Mouse (Mus musculus) right cerebral cortex, adult 2 months (tissue): ENCODE measurements around the gene Abcc1.
A peak's percentile ranks its signal among the peaks of the same experiment; 100 is the strongest.

Source experiments
- DNase-seq, 2 experiments: peaks; one replicate each; pipeline ENCODE4 v3.0.0; 2021 to 2022; ENCODE audit warnings: low spot score in 2 of 2

Abcc1 gene

DNA sequence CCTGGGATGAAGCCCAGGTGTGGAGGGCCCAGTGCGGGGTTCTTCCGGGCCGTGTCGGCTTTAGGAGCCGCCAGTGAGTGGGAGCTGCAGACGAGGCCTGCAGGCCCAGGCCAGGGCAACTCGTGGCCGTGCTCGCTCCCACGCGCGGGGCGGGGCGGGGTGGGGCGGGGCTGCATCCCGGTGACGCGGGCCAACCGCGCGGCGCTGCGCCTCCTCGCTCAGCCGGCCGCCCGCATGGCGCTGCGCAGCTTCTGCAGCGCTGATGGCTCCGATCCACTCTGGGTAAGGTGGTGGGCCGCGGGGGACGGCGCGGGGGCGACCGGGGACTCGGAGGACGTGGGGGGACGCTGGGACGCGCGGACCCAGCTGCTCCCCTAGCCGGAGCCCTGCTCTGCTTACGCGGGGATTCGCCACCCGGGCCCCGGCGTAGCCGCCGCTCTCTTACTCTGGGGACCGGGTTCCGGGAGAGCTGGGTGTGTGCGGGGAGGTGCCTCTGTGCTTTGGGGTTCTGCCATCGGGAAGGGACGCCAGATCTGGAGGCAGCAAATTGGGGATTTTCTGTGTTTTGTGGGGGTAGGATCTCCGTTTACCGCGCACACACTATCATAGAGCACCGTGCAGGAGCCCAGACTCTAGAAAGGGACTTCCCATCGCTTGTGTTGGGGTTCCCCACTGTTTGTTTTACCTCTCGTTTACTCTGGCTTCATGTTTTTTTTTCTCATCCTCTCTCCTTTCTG is at the start of gene Abcc1:
Gene Abcc1, plus strand, starts transcription at position 197 of the 737 bp plus-strand sequence.
- DNase-seq = peak; percentile 76 to 79

DNA sequence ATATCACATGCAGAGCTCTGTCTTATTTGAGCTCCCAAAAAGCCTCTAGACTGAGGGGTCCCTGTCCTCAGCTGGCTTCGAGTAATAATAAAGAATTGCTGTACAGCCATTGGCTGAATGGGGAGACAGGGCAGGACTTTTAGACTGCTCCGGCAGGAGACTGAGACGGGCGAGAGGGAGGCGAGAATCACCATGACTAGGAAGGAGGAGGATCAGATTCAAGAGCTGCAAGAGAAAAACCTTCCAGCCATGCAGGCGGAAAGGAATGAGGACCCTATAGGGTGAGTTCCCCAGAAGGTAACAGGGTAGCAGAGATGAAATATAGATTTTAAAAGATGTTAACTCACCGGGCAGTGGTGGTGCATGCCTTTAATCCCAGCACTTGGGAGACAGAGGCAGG is 48.4 kb upstream of the Abcc1 start:
- DNase-seq = no peak

DNA sequence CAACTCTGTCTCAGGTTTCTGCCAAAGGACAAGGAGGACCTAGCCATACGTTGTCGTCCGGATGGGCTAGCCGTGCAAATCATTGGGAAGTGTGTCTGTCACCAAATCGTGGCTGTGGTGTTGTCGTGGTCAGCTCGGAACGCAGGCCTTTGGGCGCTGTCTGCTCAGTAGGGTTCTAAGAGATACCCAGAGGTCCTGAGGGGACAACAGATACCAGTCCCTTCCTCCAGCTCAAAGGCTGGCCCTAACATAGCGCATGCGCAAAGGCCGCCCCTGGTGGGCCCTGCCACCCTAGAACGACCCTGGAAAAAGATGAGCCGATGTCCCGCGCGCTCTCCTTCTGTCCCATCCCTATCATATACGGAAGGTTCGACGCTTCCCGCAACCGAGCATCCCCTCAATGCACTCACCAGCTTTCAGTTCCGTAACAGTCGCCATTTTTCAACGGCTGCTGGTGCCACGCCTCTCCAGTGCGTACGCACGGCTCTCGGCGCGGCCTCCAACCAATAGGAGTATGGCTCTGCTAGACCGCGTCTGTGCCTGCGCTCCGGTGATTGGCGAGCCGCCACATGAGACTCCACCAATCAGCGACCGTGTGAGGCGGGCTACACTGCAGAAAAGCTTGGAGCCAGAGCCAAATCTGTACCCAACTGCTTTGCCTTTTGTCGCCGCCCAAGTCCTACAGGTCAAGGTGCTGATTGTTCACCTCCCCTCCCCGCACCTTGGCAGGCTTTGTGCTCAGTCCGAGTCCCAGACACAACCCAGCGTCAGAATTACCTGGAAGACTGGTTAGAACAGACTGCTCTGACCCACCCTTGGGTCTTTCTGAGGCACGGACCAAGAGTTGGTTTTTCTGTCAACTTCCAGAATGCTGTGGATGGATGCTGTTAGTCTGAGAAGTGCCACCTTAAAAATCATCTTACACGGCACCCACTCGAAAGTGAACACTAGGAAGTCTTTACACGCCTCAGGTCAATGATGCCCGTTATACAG is 44.2 kb upstream of the Abcc1 start, which contains the start of gene Fopnl:
Gene Fopnl, minus strand, starts transcription at position 522 of the 993 bp plus-strand sequence.
- DNase-seq = peak; percentile 97 to 98

DNA sequence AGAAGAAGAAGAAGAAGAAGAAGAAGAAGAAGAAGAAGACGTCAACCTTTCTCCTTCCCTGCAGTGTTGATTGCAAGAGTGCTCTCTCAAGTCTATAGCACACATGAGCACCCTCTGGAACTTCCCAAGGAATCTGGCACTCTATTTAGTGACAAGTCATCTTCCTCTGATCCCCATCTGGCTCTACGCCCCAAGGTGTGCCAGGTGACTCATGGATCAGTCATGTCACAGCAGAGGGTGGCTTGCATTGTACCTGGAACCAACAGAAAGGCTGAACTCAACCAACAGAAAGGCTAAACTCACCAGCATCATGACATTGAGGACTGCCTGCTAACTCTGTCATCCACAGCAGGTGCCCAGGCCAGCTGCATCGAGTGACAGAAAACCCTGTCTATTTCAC is 41.7 kb upstream of the Abcc1 start:
- no peak for DNase-seq

DNA sequence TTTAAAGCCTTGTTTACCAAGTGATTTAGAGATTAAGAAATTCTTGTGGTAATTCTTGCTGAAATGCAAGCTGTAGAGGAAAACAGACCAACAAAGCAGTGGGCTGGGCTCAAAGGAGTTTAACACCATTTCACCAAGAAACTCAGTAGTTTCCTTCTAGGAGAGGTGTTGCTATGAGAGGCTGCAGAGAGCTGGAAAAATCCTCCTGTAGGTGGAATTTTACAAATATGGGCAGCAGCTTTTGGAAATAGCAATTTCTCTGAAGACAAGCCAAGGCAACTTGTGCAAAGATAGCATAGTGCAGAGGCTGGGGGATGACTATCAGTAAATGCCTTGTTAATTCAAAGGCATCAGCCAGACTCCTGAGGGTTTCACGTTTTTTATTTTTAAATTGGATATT is 40.9 kb upstream of the Abcc1 start:
- DNase-seq = no peak

DNA sequence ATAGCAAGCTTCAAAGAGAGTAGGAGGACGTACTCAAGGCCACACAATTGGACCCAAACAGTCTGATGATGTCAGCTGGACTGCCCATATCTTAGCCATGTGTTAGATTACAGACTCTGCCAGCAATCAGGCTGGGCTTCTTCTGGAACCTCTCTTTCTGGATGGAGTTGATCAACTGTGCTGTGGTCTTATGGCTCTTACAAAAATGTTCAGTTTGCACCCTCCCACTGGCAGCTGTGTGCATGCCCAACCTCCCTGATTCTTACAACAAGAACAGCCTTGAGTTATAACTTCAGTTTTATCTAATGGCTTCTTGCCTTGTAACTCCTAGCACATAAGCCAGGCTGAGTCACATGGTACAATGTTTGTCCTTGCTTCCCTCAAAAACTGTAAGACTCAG is 33.2 kb upstream of the Abcc1 start:
- DNase-seq = no peak

DNA sequence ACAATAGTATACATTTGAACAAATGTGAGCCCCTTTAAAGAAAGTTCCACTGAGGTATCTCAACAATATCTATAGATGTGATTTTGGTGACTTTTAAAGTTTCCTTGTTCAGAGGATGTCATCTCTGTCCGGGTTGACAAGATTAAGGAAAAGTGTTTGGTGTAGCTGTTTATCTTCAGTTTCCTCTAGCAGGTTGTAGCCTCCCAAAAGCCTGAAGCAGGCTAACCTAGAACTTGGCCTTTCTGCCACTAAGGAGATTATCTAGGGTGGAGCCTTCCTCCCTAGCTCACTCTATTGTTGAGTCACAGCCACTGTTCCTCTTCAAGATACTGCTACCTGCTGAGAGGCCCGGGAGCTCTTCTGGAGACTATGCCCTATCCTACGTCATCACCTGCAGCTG is 16.4 kb upstream of the Abcc1 start:
- DNase-seq = no peak

DNA sequence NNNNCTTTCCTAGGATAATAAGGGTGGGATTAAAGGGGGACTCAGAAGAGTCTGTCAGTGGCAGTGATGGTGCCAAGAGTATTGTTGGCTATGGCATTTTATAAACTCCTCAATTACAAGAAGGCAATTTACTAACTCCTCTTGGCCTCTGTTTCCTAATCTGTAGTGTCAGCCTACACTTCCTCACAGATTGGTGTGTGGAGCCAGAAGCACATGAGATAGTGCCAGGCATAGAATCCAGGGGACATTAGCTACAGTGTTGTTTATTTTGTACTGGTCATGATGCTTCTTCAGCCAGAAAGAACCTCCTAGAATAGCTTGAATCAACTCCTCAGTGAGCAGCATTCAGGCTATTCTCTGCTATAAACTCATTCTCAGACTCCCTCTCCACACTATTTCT is 9.8 kb upstream of the Abcc1 start:
- DNase-seq = no peak

DNA sequence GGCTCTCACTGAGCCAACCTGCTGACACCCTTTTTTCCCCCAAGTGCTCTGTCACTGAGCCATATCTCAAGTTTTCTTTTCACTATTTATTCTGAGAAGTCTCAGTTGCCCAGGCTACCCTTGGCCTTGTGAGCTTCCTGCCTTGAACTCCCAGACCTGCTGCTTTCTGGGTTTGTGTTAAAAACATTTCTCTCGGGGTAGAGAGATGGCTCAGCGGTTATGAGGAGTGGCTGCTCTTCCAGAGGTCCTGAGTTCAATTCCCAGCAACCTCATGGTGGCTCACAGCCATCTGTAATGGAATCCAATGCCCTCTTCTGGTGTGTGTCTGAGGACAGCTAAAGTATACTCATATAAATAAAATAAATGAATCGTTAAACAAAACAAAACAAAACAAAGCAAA is 9.1 kb upstream of the Abcc1 start:
- DNase-seq = no peak

DNA sequence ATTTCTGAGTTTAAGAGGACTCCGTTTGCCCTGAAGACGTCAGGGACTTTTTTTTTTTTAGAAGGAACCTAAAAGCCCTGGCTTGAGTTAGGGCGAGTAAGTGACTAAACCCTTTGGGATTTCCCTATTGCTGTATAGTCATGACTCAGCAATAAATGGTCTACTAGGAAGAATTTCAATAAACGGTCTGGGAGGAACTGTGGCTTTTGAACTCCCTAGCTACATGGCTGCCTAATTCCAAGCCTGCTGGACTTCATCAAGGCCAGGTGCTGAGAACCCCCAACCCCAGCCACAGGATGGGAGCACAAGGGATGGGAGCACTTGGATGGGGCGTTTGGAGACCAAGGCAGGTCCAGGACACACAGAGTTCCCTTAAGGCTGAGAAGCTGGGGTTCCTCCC is 8.7 kb upstream of the Abcc1 start:
- no peak for DNase-seq

DNA sequence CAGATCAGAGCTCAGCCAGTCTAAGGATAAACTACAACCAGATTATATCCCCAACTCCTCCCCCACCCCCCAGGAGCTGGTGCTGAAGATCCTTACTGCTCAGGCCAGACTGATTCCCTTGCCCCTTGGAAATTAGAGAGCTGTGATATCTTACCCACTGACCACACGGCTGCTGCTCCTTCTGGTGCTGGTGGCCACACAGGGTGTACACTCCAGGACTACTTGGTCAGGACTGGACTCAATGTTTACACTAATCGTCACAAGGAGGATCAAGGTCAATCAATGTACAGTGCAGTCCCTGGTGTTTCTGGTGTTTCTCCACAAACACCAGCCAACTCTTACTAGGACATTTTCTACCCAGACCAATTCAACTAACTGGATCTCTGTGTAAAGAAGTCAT is 3.5 kb upstream of the Abcc1 start:
- no peak for DNase-seq

DNA sequence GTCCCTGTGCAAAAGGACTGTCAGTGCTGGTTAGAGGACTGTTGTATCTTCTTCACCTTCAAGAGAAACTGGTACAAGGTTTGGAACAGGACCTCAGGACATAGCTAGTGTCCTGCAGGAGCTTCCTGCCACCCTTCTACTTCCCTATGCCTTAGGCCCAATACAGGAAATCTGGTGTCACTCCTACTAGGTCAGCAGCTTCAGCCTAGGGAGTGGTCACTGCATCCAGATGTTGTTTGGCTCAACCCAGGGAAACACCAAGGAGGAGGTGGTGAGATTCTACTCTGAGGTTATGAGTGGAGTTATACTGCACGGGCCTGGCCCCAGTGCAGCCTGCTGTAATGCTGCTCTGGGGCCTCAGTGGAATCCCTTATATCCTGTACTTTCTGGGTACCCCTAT is 2.8 kb upstream of the Abcc1 start:
- DNase-seq = no peak

DNA sequence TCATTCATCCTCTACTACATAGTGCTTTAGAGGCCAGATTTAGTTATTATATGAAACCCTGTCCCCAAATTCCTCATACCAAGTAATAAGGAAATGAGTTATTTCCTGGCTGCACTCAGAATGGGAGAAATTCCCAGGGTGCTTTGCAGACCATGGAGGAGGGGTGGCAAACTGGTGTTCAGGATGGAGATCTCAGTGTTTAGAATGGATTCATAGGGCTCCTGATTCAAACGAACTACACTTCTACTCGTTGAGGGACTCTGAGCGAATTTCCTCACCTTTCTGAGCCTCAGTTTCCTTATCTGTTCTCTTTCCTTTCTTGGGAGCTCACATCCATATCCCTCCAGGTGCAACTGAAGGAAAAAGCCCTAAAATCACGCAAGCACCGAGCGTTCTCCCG is 427 bp upstream of the Abcc1 start:
- DNase-seq = peak; percentile 44 to 47

DNA sequence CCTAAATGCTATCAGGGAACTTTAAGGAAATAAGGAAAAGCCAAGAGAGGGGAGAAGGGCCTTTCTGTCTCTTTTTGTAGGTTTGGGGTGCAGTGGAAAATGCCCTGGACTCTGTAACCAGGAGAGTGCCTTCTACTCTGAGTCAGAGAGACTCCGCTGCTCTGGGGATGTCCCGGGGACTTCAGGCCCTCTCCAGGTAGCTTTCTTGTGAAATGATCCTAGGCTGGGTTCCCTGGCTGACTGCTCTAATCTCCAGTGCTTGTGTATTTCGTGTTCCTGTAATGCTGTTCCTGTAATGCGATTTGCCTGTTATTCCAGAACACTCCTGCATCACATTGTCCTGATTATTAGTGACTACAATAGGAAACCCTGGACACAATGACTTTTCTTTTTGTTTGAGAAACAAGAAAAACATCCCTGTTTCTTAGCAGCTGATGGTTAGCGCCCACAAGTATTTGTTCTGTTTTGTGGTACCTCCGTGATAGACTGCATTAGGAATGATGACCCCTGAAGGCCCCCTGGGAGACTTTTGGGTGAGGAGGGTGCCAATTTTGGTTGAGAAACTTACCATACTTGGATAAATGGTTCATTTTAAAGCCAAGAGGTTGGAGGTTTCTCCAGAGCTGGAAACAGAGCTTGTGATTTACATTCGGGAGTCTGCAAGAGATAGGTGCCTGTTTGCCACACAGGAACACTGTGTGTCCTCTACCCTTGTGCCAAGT is 902 bp downstream of the Abcc1 start:
- DNase-seq = peak in 1 of 2 experiments; percentile 22

DNA sequence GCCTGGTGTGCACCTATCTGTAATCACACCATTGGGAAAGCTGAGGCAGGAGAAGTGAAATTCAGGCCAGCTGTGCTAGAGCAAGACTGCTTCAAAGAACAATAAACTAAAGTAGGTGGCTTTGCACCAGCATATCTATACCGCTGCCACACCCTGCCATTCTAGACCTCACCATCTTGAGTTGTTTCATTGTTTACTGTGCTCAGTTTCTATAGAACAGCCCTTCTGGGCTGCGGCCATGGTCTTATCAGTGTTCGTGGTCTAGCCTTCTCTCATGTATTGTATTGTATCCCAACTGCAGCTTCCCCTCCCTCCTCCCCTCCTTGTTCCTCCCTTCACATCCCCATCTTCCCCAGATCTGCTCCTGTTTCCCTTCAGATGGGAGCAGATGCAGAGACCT is 2.1 kb downstream of the Abcc1 start:
- DNase-seq = no peak

DNA sequence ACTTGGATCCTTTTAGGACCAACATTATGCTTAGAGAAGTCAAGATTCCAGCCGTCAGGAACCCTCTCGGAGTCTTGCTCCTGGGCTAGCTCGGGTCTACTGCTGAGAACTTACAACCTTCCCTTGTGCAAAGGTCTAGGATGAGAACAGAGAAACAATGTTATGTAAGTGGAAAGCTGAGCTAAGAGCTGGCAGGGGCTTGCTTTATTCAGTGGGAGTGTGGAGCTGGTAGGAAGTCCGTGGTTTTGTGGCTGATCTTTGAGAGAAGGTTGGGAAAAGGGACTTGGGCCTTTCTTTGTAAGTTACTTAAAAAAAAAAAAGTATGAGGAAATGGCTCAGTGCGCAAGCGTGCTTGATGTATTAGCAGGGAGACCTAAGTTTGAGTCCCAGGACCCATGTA is 2.7 kb downstream of the Abcc1 start:
- DNase-seq = no peak

DNA sequence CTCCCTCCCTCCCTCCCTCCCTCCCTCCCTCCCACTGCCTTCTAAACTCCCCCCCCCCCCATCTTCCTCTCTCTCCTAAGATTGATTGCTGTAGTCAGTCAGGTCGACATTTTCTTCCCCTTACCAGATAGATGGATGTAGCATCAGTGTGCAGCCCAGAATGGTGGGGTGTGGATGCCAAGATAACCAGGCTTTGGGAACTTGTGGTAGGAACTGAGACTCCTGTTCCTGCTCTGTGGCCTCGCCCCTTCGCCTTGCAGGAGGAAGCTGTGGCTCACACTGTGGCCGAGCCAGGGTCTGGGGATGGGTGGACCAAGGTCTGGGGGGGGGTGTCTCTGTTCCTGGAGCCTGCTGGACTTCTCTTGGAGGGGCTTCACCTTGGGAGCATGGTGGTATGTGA is 4.1 kb downstream of the Abcc1 start:
- no peak for DNase-seq

DNA sequence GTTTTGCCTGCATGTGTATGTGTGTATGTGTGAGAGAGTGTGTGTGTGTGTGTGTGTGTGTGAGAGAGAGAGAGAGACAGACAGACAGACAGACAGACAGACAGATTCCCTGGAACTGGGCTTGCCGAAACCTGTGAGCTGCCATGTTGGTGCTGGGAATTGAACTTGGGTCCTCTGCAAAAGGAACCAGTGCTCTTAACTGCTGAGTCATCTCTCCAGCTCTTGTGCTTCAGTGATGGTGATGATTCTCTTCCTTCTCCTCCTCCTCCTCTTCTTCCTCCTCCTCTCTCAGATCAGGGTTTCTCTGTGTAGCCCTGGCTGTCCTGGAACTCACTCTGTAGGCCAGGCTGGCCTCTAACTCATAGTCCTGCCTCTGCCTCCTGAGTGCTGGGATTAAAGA is 4.7 kb downstream of the Abcc1 start:
- DNase-seq = no peak

DNA sequence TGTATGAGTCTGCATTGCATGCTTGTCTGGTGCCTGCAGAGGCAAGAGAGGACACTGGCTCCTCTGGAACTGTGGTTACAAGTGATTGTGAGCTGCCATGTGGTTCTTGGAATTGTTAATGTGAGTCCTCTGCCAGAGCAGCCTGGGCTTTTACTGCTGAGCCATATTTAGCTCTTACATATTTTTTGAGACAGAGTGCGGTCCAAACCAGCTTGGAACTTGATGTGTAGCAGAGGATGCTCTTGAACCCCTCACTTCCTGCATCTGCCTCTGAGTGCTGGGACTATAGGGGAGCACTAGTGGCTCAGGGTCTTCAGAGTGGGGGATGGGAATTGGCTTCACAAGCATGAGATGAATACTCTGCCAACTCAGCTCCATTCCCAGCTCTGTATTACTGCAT is 10.0 kb downstream of the Abcc1 start:
- DNase-seq = peak; percentile 27 to 57

DNA sequence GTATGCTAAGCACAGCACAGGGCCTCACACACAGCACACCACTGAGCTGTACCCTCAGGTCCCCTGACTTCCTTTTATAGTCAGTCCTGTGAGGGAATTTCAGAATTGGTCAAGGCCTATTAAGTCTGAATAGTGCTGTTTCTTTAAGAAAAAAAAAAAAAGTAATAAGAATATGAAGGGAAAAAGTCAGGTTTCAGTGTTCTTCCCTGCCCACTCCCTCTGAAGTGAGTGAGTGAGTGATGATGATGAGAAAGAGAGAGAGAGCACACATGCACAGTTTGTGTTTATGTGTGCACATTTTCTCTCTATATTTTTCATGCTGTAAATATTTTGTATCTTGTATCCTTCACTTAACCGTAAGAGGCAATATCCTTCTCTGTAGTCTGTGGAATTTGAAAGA is 11.0 kb downstream of the Abcc1 start:
- no peak for DNase-seq

DNA sequence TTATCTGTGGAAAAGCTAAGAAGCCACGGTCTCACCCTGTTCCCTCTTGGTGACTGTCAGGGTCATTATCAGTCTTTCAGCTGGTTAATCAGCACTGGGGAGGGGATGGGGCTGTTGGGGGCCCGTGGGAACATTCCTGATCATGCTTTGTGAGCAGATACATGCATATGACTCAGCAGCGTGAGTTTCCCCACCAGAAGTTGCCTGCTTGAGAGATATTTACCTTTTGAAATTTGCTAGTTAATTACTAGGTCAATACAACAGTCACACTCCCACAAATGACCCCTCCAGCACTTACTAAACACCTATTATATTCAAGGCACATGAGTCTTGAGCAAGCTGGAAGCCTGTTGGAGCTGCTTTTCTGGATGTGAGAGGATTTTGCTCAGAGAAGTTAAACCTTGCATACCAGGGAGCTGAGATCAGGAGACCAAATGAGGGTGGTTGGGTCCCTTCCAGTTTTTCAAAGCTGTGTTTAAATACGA is 11.5 kb downstream of the Abcc1 start:
- DNase-seq = no peak

DNA sequence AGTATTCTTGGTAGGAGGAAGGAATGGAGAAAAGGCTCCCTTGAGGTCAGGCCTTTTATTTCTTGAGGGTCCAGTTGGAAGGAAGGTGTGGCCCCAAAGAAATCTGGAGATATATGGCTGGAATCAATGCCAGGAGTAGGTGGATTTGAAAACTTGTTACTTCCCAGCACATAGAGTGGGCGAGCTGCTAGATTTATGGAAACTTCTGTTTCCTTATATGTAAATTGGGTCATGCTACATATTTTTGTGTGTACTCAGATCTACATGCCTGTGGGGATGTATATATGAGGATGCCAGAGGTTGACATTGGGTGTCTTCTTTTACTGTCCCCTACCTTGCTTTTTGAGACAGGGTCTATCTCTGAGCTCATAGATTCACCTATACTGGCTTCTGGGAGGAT is 14.6 kb downstream of the Abcc1 start:
- DNase-seq = no peak
